Mouse (Mus musculus): ENCODE data around the gene Tubgcp6.

GRCm38 (mm10) chr15:89122649-89123366, at the start of gene Tubgcp6:
- TF ChIP-seq GATA1 (IDR thresholded peaks at IDR 0.05; ENCODE audit: borderline replicate concordance, low read length) = no peak
- no peak for TF ChIP-seq FLI1 (IDR thresholded peaks at IDR 0.05; ENCODE audit: low read length)

Measured in megakaryocyte, embryonic 14.5 days (primary cell).